Mouse (Mus musculus) liver, adult 2 months (tissue): ENCODE results near the gene Rcbtb2.

ENCODE experiments used
- CTCF ChIP-seq: fragments of 200-500 bp; IDR thresholded peaks from 2 replicates; pipeline ENCODE4 v1.5.1; 2011; ENCODE audit warnings: low read depth, low read length, control low read depth
- POLR2A ChIP-seq: fragments of 200-500 bp; IDR thresholded peaks from 2 replicates; pipeline ENCODE4 v1.6.1; 2011; ENCODE audit warnings: low read length, control low read depth; ENCODE audit not compliant: insufficient read depth; ENCODE audit errors: extremely low read depth

- TF ChIP-seq CTCF (no peak), POLR2A (no peak)
Measured at GRCm38 (mm10) chr14:73226849-73227248, 104.0 kb downstream of the Rcbtb2 start.
